Mouse (Mus musculus): ENCODE measurements around the gene Eif4a1.

DNA sequence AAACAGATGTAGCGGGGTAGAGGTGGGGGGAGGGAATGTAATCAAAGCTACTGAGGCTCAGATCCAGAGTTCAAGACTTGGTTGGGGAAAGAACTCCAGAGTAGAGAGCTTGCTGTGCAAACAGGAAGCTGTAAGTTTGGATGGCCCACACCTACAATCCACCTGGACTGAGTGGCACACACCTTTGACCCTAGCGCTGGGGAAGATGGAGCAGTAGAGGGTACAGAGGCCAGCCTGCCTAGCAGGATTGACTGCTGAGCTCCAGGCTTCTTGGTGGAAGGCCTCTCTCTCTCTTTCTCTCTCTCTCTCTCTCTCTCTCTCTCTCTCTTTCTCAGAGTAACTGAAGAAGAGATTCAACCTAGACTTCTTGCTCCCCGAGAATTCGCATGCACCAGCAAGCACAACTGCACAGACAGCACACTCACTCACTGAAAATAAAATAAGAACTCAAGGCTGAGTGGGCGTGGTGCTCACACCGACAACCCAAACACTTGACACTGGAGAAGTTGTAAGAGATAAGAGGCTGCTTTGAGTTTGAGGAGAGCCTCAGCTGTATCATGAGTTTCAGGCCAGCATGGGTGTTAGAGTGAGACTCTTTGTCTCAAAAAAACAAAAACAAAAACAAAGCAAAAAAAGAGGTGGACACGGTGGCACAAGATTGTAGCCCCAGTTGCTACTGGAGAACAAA lies 51.7 kb downstream of the Eif4a1 start:
- TF ChIP-seq POLR2A (IDR thresholded peaks at IDR 0.05; ENCODE audit: borderline replicate concordance, insufficient read depth, low read length) (no peak), CTCF (IDR thresholded peaks at IDR 0.05; ENCODE audit: borderline replicate concordance, insufficient read depth, low read depth, low read length) (no peak)
